Mouse (Mus musculus): ENCODE results near the gene Uncx. TPM values are rescaled to one million over a fixed set of nuclear protein-coding genes. Genes with fewer than 3 reads are reported as not detected.
A peak's percentile ranks its signal among the peaks of the same experiment; 100 is the strongest.

Gene Uncx
- polyA plus RNA-seq, 1 experiment from 2014 or later = not detected

- Histone ChIP-seq H3K4me1 (replicated peaks; ENCODE audit: control insufficient read depth, insufficient read depth, low read length) (no peaks in the 10 kb centered on the region), H3K27ac (ENCODE audit: low read depth, low read length) (no peak overlapping the region), H3K4me2 (replicated peaks; ENCODE audit: low read depth) (no peak overlapping the region), H3K9me3 (ENCODE audit: control insufficient read depth) (no peaks in the 10 kb centered on the region), H3K36me3 (ENCODE audit: control insufficient read depth, insufficient read depth) (no peaks in the 10 kb centered on the region), H3K27me3 (replicated peaks; ENCODE audit: control insufficient read depth, insufficient read depth, low read length) (peaks cover 100% of the 10 kb centered on the region), H3K9ac (ENCODE audit: low read depth, low read length) (no peak overlapping the region), H3K4me3 (ENCODE audit: low read depth, low read length) (0 out of 2 replicates have a peak overlapping the region, but pooled peaks have one; percentile 4)
- ATAC-seq = no peak
- no peak for TF ChIP-seq CTCF (IDR thresholded peaks at IDR 0.05; ENCODE audit: low read depth)
- 3% methylated on average over 44 of the region's 44 CpGs for WGBS
Observed at GRCm38 (mm10) chr5:139541151-139542042, 1.9 kb upstream of the Uncx start.

GRCm38 (mm10) chr5:139542043-139542365, 1.3 kb upstream of the Uncx start:
- peaks cover 100% of the 10 kb centered on the region for H3K27me3 ChIP-seq (replicated peaks; ENCODE audit: control insufficient read depth, insufficient read depth, low read length)
- H3K27ac ChIP-seq (ENCODE audit: low read depth, low read length) = no peak overlapping the region
- no peak for TF ChIP-seq CTCF (IDR thresholded peaks at IDR 0.05; ENCODE audit: low read depth)
- ATAC-seq = no peak
- H3K4me3 ChIP-seq (ENCODE audit: low read depth, low read length) = no peak overlapping the region
- 0% methylated on average over 1 of the region's 1 CpGs for WGBS
- H3K9ac ChIP-seq (ENCODE audit: low read depth, low read length) = no peak overlapping the region
- no peak overlapping the region for H3K4me2 ChIP-seq (replicated peaks; ENCODE audit: low read depth)
- no peaks in the 10 kb centered on the region for H3K9me3 ChIP-seq (ENCODE audit: control insufficient read depth)
- H3K4me1 ChIP-seq (replicated peaks; ENCODE audit: control insufficient read depth, insufficient read depth, low read length) = no peaks in the 10 kb centered on the region
- no peaks in the 10 kb centered on the region for H3K36me3 ChIP-seq (ENCODE audit: control insufficient read depth, insufficient read depth)

GRCm38 (mm10) chr5:139542556-139542955, 738 bp upstream of the Uncx start:
- H3K9ac ChIP-seq (ENCODE audit: low read depth, low read length) = no peak overlapping the region
- peaks cover 100% of the 10 kb centered on the region for H3K27me3 ChIP-seq (replicated peaks; ENCODE audit: control insufficient read depth, insufficient read depth, low read length)
- H3K36me3 ChIP-seq (ENCODE audit: control insufficient read depth, insufficient read depth) = no peaks in the 10 kb centered on the region
- no peak overlapping the region for H3K4me3 ChIP-seq (ENCODE audit: low read depth, low read length)
- ATAC-seq = no peak
- no peaks in the 10 kb centered on the region for H3K4me1 ChIP-seq (replicated peaks; ENCODE audit: control insufficient read depth, insufficient read depth, low read length)
- no peaks in the 10 kb centered on the region for H3K9me3 ChIP-seq (ENCODE audit: control insufficient read depth)
- H3K27ac ChIP-seq (ENCODE audit: low read depth, low read length) = no peak overlapping the region
- WGBS = 3% methylated on average over 5 of the region's 5 CpGs
- no peak overlapping the region for H3K4me2 ChIP-seq (replicated peaks; ENCODE audit: low read depth)
- TF ChIP-seq CTCF (IDR thresholded peaks at IDR 0.05; ENCODE audit: low read depth) = no peak

GRCm38 (mm10) chr5:139543650-139544270, 466 bp downstream of the Uncx start:
- no peak for ATAC-seq
- Histone ChIP-seq H3K9ac (ENCODE audit: low read depth, low read length) (no peak overlapping the region), H3K36me3 (ENCODE audit: control insufficient read depth, insufficient read depth) (no peaks in the 10 kb centered on the region), H3K9me3 (ENCODE audit: control insufficient read depth) (no peaks in the 10 kb centered on the region), H3K27me3 (replicated peaks; ENCODE audit: control insufficient read depth, insufficient read depth, low read length) (peaks cover 96% of the 10 kb centered on the region), H3K4me1 (replicated peaks; ENCODE audit: control insufficient read depth, insufficient read depth, low read length) (no peaks in the 10 kb centered on the region), H3K27ac (ENCODE audit: low read depth, low read length) (no peak overlapping the region), H3K4me2 (replicated peaks; ENCODE audit: low read depth) (peak overlapping the region; percentile 44), H3K4me3 (ENCODE audit: low read depth, low read length) (peak overlapping the region; percentile 16)
- WGBS = 2% methylated on average over 69 of the region's 71 CpGs
- TF ChIP-seq CTCF (IDR thresholded peaks at IDR 0.05; ENCODE audit: low read depth) = no peak

GRCm38 (mm10) chr5:139544271-139545135, 1.2 kb downstream of the Uncx start:
- H3K36me3 ChIP-seq (ENCODE audit: control insufficient read depth, insufficient read depth) = no peaks in the 10 kb centered on the region
- H3K9me3 ChIP-seq (ENCODE audit: control insufficient read depth) = no peaks in the 10 kb centered on the region
- peaks cover 96% of the 10 kb centered on the region for H3K27me3 ChIP-seq (replicated peaks; ENCODE audit: control insufficient read depth, insufficient read depth, low read length)
- H3K4me1 ChIP-seq (replicated peaks; ENCODE audit: control insufficient read depth, insufficient read depth, low read length) = no peaks in the 10 kb centered on the region
- no peak for ATAC-seq
- H3K4me3 ChIP-seq (ENCODE audit: low read depth, low read length) = no peak overlapping the region
- no peak overlapping the region for H3K4me2 ChIP-seq (replicated peaks; ENCODE audit: low read depth)
- under 1% methylated on average over 54 of the region's 54 CpGs for WGBS
- no peak for TF ChIP-seq CTCF (IDR thresholded peaks at IDR 0.05; ENCODE audit: low read depth)
- H3K27ac ChIP-seq (ENCODE audit: low read depth, low read length) = no peak overlapping the region
- H3K9ac ChIP-seq (ENCODE audit: low read depth, low read length) = no peak overlapping the region

GRCm38 (mm10) chr5:139545221-139545620, 1.9 kb downstream of the Uncx start:
- no peak for TF ChIP-seq CTCF (IDR thresholded peaks at IDR 0.05; ENCODE audit: low read depth)
- H3K36me3 ChIP-seq (ENCODE audit: control insufficient read depth, insufficient read depth) = no peaks in the 10 kb centered on the region
- no peak overlapping the region for H3K9ac ChIP-seq (ENCODE audit: low read depth, low read length)
- peaks cover 96% of the 10 kb centered on the region for H3K27me3 ChIP-seq (replicated peaks; ENCODE audit: control insufficient read depth, insufficient read depth, low read length)
- no peak overlapping the region for H3K4me3 ChIP-seq (ENCODE audit: low read depth, low read length)
- no peak overlapping the region for H3K4me2 ChIP-seq (replicated peaks; ENCODE audit: low read depth)
- no peak for ATAC-seq
- 5% methylated on average over 7 of the region's 7 CpGs for WGBS
- H3K27ac ChIP-seq (ENCODE audit: low read depth, low read length) = no peak overlapping the region
- no peaks in the 10 kb centered on the region for H3K9me3 ChIP-seq (ENCODE audit: control insufficient read depth)
- H3K4me1 ChIP-seq (replicated peaks; ENCODE audit: control insufficient read depth, insufficient read depth, low read length) = no peaks in the 10 kb centered on the region

Measured in intestine, postnatal 0 days (tissue).